Mouse (Mus musculus) liver, embryonic 16.5 days (tissue): ENCODE data around the gene Sept7. TPM values are rescaled to one million over a fixed set of nuclear protein-coding genes. Genes with fewer than 3 reads are reported as not detected.

Experiments
- ATAC-seq: fragments of 200-750 bp; cut with Nextera tagmentation; 2 replicates; pipeline ENCODE4 v1.8.0; 2017; ENCODE audit warnings: low read depth, mild to moderate bottlenecking, moderate number of reproducible peaks, moderate library complexity
- H3K27ac ChIP-seq: fragments of 300-500 bp; sonication (generic); 2 replicates; pipeline ENCODE4 v1.5.1; 2014; ENCODE audit warnings: mild to moderate bottlenecking, low read length
- H3K27me3 ChIP-seq: fragments of 300-500 bp; sonication (generic); 2 replicates; pipeline ENCODE4 v1.6.1; 2014; ENCODE audit warnings: low read depth, low read length, mixed read lengths; ENCODE audit not compliant: control insufficient read depth, insufficient read depth
- H3K36me3 ChIP-seq: fragments of 300-500 bp; sonication (generic); 2 replicates; pipeline ENCODE4 v1.6.1; 2014; ENCODE audit warnings: mild to moderate bottlenecking; ENCODE audit not compliant: control insufficient read depth, insufficient read depth
- H3K4me1 ChIP-seq: fragments of 300-500 bp; sonication (generic); 2 replicates; pipeline ENCODE4 v1.6.1; 2014; ENCODE audit warnings: low read depth, low read length, mixed read lengths; ENCODE audit not compliant: control insufficient read depth
- H3K4me2 ChIP-seq: fragments of 300-500 bp; sonication (generic); 2 replicates; pipeline ENCODE4 v1.6.1; 2014; ENCODE audit warnings: low read depth, low read length, mixed read lengths
- H3K4me3 ChIP-seq: fragments of 300-500 bp; sonication (generic); 2 replicates; pipeline ENCODE4 v1.5.1; 2014; ENCODE audit warnings: low read depth, mild to moderate bottlenecking, low read length
- H3K9ac ChIP-seq: fragments of 300-500 bp; sonication (generic); 2 replicates; pipeline ENCODE4 v1.6.1; 2014; ENCODE audit warnings: low read depth, low read length
- H3K9me3 ChIP-seq: fragments of 300-500 bp; sonication (generic); replicated peaks from 2 replicates; pipeline ENCODE4 v1.6.1; 2016; ENCODE audit warnings: low read length; ENCODE audit not compliant: control insufficient read depth
- WGBS: fragments of 180-500 bp; shearing (Covaris S2); extraction: QIAGEN DNeasy Blood & Tissue Kit; methylation state at CpG from one replicate; pipeline ENCODE4 v1.1.7; 2014; ENCODE audit not compliant: insufficient replicate concordance; 5-methylcytosine and 5-hydroxymethylcytosine counted together
- polyA plus RNA-seq: library from polyadenylated mRNA; unstranded; fragments of >200 nt; fragmentation: Nextera tagmentation; extraction: Ambion mirVana; gene quantifications from 2 replicates; pipeline ENCODE4 v1.2.1, GENCODE M21; 2015

Gene Sept7
- polyA plus RNA-seq, 1 experiment from 2014 or later, result 73.7 TPM

- Histone ChIP-seq H3K9ac (peak overlapping the region; percentile 98), H3K27me3 (no peaks in the 10 kb centered on the region), H3K4me2 (peak overlapping the region; percentile 87), H3K9me3 (no peaks in the 10 kb centered on the region), H3K4me3 (peak overlapping the region; percentile 88), H3K36me3 (no peaks in the 10 kb centered on the region), H3K4me1 (peaks cover 18% of the 10 kb centered on the region), H3K27ac (peak overlapping the region; percentile 98)
- ATAC-seq, result peak; percentile 74
- WGBS, result under 1% methylated on average over 41 of the region's 41 CpGs
These were observed 492 bp upstream of the Sept7 start for GRCm38 (mm10) chr9:25251611-25252282.

GRCm38 (mm10) chr9:25252759-25253477 is 679 bp downstream of the Sept7 start:
- H3K4me2 ChIP-seq, result peak overlapping the region; percentile 74
- H3K9ac ChIP-seq, result peak overlapping the region; percentile 98
- no peaks in the 10 kb centered on the region for H3K27me3 ChIP-seq
- peaks cover 18% of the 10 kb centered on the region for H3K4me1 ChIP-seq
- peak; percentile 55 for ATAC-seq
- H3K27ac ChIP-seq, result peak overlapping the region; percentile 98
- H3K4me3 ChIP-seq, result peak overlapping the region; percentile 88
- H3K36me3 ChIP-seq, result no peaks in the 10 kb centered on the region
- 0% methylated on average over 51 of the region's 78 CpGs for WGBS
- H3K9me3 ChIP-seq, result no peaks in the 10 kb centered on the region

- peak overlapping the region; percentile 98 for H3K27ac ChIP-seq
- H3K4me2 ChIP-seq, result peak overlapping the region; percentile 74
- peak overlapping the region; percentile 98 for H3K9ac ChIP-seq
- no peaks in the 10 kb centered on the region for H3K36me3 ChIP-seq
- no peaks in the 10 kb centered on the region for H3K9me3 ChIP-seq
- no peaks in the 10 kb centered on the region for H3K27me3 ChIP-seq
- no peak for ATAC-seq
- H3K4me3 ChIP-seq, result peak overlapping the region; percentile 88
- peaks cover 18% of the 10 kb centered on the region for H3K4me1 ChIP-seq
- WGBS, result 2% methylated on average over 3 of the region's 3 CpGs
These were observed 1.2 kb downstream of the Sept7 start for GRCm38 (mm10) chr9:25253478-25253824.

GRCm38 (mm10) chr9:25260411-25260810 is 8.2 kb downstream of the Sept7 start:
- 78% methylated on average over 3 of the region's 3 CpGs for WGBS
- Histone ChIP-seq H3K4me3 (no peak overlapping the region), H3K36me3 (no peaks in the 10 kb centered on the region; the same call in 1 of the 2 replicates), H3K4me1 (peaks cover 2% of the 10 kb centered on the region; the same call in 1 of the 2 replicates), H3K4me2 (no peak overlapping the region), H3K27me3 (no peaks in the 10 kb centered on the region), H3K9ac (no peak overlapping the region), H3K9me3 (no peaks in the 10 kb centered on the region), H3K27ac (no peak overlapping the region)
- no peak for ATAC-seq

- Histone ChIP-seq H3K36me3 (peaks cover 2% of the 10 kb centered on the region; the same call in 1 of the 2 replicates), H3K9ac (no peak overlapping the region), H3K4me2 (no peak overlapping the region), H3K27me3 (no peaks in the 10 kb centered on the region), H3K4me1 (peaks cover 2% of the 10 kb centered on the region; the same call in 1 of the 2 replicates), H3K27ac (no peak overlapping the region), H3K9me3 (no peaks in the 10 kb centered on the region), H3K4me3 (no peak overlapping the region)
- no peak for ATAC-seq
These were observed 8.7 kb downstream of the Sept7 start for GRCm38 (mm10) chr9:25260979-25261378.

GRCm38 (mm10) chr9:25262087-25262486 is 9.8 kb downstream of the Sept7 start:
- 67% methylated on average over 1 of the region's 1 CpGs for WGBS
- Histone ChIP-seq H3K4me2 (no peak overlapping the region), H3K9me3 (no peaks in the 10 kb centered on the region), H3K4me1 (peaks cover 3% of the 10 kb centered on the region), H3K27me3 (no peaks in the 10 kb centered on the region), H3K9ac (no peak overlapping the region), H3K27ac (no peak overlapping the region), H3K36me3 (peaks cover 5% of the 10 kb centered on the region; the same call in 1 of the 2 replicates), H3K4me3 (no peak overlapping the region)
- ATAC-seq, result no peak

- Histone ChIP-seq H3K9ac (no peak overlapping the region), H3K4me3 (no peak overlapping the region), H3K9me3 (no peaks in the 10 kb centered on the region), H3K27ac (no peak overlapping the region), H3K27me3 (no peaks in the 10 kb centered on the region), H3K36me3 (peaks cover 5% of the 10 kb centered on the region; the same call in 1 of the 2 replicates), H3K4me2 (no peak overlapping the region), H3K4me1 (peaks cover 6% of the 10 kb centered on the region)
- WGBS, result 86% methylated on average over 4 of the region's 4 CpGs
- ATAC-seq, result no peak
These were observed 13.6 kb downstream of the Sept7 start for GRCm38 (mm10) chr9:25265795-25266194.

GRCm38 (mm10) chr9:25267133-25267532 is 14.9 kb downstream of the Sept7 start:
- no peak for ATAC-seq
- Histone ChIP-seq H3K4me1 (peaks cover 6% of the 10 kb centered on the region), H3K4me3 (no peak overlapping the region), H3K9me3 (no peaks in the 10 kb centered on the region), H3K4me2 (no peak overlapping the region), H3K9ac (no peak overlapping the region), H3K27ac (no peak overlapping the region), H3K36me3 (peaks cover 5% of the 10 kb centered on the region; the same call in 1 of the 2 replicates), H3K27me3 (no peaks in the 10 kb centered on the region)
- 63% methylated on average over 3 of the region's 3 CpGs for WGBS

GRCm38 (mm10) chr9:25267574-25267973 is 15.3 kb downstream of the Sept7 start:
- H3K27me3 ChIP-seq, result no peaks in the 10 kb centered on the region
- 0 out of 2 replicates have a peak, but pooled peaks have one; percentile 32 for ATAC-seq
- H3K9me3 ChIP-seq, result no peaks in the 10 kb centered on the region
- no peak overlapping the region for H3K9ac ChIP-seq
- no peak overlapping the region for H3K4me2 ChIP-seq
- no peak overlapping the region for H3K27ac ChIP-seq
- H3K4me1 ChIP-seq, result peaks cover 6% of the 10 kb centered on the region
- no peak overlapping the region for H3K4me3 ChIP-seq
- H3K36me3 ChIP-seq, result peaks cover 5% of the 10 kb centered on the region; the same call in 1 of the 2 replicates
- 31% methylated on average over 2 of the region's 2 CpGs for WGBS
